Mouse (Mus musculus): ENCODE results near the gene Hspb1.

The Hspb1 gene

DNA sequence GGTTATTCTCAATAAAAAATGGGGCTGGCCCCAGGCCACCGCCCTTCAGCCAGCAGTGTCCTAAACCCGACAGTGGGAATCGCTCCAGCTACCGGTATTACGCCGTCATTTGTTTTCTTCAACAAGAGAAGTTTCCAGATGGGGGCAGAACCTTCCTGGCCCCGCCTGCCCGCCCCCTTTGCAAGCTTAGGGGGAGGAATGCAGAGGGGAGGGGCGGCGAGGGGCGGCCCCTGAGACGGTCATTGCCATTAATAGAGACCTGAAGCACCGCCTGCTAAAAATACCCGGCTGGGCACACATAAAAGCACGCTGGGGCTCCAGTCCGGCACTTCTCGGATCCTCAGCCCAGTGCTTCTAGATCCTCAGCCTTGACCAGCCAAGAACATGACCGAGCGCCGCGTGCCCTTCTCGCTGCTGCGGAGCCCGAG is at the start of gene Hspb1:
Gene Hspb1 (plus strand): TSS at position 245 of the 428 bp plus-strand sequence.
- DNase-seq (ENCODE audit: low read depth, low spot score), result no peak

GRCm38 (mm10) chr5:135841651-135842050 is 46.1 kb upstream of the Hspb1 start:
- peak; percentile 75 for DNase-seq (ENCODE audit: low read depth, low spot score)

DNA sequence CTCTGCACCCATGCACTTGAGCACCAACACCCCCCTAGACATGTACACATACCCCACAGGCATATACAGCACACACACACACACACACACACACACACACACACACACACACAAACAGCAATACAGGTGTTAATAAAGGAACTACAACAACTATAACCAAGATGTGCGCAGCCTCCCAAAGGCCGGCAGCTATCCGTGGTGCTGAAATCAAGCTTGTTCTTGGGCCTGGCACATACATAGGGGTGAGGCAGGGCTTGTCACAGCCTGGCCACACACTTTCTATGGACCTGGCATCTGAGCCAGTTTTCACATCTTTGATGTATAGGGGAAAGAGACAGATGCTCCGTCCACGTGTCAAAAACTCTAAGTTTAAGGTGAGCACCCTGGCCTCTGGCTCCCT is 44.3 kb upstream of the Hspb1 start:
- no peak for DNase-seq (ENCODE audit: low read depth, low spot score)

DNA sequence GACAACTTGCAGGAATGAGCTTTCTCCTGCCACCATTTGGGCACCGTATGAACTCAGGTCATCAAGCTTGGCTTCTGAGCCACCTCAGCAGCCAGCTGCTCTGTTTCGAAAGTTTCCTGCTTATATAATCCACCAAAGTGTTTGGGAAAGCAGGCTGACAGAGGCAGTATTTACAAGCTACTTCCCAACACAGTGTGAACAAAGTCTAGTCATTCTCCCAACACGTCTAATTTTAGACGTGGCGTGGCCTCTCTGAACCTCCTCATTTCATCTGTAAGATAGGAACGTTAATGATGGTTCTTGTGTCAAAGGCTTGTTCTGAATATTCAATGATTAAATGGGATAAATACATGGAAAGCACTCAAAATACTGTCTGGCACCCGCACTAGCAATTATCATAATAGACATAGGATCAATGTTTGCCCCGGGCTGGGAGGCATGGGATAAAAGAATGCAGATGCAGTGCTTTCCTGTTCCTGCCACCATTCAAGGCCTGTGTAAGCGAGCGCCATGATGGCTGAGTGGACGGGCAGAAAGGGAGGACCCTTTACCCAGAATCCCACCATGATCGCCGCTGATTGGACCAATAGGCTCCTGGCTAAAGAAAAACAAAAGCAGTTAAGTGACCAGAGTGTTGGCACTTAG is 41.9 kb upstream of the Hspb1 start:
- DNase-seq (ENCODE audit: low read depth, low spot score), result peak; percentile 79

- DNase-seq (ENCODE audit: low read depth, low spot score), result no peak
Measured at GRCm38 (mm10) chr5:135847460-135847859, 40.3 kb upstream of the Hspb1 start.

DNA sequence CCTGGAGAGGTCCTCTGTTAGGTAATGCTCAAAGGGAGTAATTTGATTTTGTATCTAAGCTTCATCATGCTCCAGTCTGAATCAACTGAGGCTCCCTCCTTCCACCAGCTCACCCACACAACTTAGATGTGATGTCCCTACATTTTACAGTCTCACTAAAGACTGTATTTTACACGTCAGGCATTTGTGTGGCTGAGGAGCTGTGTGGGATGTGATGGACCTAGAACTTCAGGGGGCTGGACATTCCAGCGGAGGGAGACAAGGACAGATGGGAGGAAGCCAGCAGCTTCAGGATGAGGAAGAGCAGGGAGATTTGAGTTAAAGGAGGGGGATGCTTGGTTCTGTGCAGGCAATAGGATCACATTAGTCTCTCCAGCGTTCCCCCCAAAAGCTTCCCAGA is 39.8 kb upstream of the Hspb1 start:
- DNase-seq (ENCODE audit: low read depth, low spot score), result peak; percentile 78

GRCm38 (mm10) chr5:135851024-135851423 is 36.7 kb upstream of the Hspb1 start:
- DNase-seq (ENCODE audit: low read depth, low spot score), result peak; percentile 83

- DNase-seq (ENCODE audit: low read depth, low spot score), result no peak
Measured at GRCm38 (mm10) chr5:135851481-135851880, 36.2 kb upstream of the Hspb1 start.

DNA sequence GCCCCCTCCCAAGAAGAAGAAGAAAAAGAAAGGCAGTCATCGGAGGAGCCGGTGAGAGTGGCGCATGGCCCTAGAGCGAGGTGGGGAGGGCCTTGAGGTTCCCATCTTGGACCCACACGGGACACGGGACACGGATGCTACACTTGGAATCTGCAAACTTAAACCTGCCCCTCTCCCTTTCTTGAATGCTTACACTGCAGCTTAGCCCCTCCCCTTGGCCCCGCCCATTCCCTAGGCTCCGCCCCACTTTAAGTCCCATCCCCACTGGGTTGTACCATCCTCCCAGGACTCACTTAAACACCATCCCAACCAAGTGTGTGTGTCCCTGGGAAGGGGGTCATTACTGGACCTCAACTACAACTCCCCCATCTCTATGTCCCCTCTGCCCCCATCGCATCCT is 35.3 kb upstream of the Hspb1 start:
- no peak for DNase-seq (ENCODE audit: low read depth, low spot score)

DNA sequence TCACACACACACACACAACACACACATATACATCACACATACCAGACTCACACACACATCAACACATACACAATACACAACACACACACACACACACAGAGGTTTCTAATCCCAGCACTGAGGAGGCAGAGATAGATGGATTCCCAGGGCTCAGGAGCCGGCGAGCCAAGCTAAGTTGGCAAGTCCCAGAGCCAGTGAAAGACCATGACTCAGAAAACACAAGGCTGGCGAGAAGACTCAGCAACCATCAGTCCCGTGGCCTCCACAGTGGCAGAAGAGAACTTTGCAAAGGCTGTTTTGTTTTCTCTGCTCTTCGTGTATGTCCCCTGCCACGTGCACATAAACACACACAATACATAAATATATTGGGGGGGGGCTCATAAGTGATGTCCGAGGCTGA is 34.0 kb upstream of the Hspb1 start:
- DNase-seq (ENCODE audit: low read depth, low spot score), result peak; percentile 62

- peak; percentile 91 for DNase-seq (ENCODE audit: low read depth, low spot score)
Measured at GRCm38 (mm10) chr5:135855156-135855555, 32.6 kb upstream of the Hspb1 start.

DNA sequence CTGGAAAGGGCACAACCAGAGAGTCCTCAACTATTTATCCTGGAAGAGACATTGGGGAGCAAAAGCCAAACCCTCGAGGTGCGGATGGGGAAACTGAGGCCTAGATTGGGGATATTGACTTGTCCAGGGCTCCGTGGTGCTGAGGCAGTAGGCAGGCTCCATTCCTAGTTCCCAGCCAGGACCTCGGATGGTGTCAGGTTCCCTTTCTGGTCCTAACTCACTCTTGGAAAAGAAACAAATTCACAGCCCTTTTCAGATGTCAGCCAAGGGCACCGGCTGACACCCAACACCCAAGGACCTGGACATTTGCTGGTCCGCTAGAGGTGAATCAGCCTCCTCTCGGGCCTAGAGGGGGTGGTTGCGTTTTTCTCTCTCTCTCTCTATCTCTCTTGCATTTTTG is 21.1 kb upstream of the Hspb1 start:
- peak; percentile 20 for DNase-seq (ENCODE audit: low read depth, low spot score)

GRCm38 (mm10) chr5:135867637-135868593 is 19.8 kb upstream of the Hspb1 start:
- peak; percentile 49 for DNase-seq (ENCODE audit: low read depth, low spot score)

DNA sequence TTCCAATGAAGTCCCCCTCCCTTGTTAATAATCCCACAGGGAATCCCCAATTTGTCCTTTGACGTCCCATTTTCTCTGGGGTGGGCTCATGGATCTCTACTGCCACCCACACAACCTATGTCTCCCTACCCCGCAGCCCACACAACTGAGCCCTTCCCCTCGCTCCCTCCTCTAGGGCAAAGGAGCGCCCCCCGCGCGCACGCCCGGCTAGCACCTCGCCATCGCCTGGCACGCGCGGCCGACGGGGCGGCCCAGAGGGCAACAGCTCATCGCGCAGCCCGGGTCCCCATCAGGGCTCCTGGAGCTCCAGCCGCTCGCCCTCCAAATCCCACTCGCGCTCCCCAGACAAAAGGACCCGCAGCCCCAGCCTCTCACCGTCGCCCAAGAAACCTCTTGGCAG is 19.1 kb upstream of the Hspb1 start:
- DNase-seq (ENCODE audit: low read depth, low spot score), result no peak

DNA sequence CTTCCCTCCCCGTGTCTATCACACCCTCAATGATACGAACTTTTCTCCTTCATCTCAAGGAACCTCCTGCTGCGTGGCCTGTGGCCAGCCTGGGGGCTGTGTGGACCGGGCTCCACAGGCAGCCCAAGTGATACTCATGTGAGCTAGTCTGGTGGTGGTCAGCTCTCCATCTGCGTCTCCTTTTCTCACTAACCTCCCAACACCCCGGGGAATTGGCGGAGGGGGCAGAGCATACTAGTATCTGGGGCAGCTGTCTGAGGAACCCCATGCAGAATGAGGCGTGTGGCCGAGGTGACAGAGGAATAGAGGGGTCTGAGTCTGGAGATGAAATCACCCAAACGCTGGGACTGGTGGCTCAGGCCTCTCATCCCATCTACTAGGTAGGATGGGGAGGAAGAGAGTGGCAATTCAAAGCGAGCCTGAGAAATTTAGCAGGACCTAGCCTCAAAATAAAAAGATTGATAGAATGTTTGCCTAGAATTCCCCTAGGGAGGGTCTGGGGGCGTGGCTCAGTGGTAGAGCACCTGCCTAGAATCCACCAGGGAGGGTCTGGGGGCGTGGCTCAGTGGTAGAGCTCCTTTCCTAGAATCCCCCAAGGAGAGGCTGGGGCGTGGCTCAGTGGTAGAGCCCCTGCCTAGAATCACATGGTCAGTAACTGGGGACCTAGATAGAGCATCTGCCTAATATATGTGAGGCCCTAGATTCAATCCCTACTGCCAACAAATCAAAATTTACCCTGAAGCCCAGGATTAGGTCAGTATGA is 17.9 kb upstream of the Hspb1 start:
- no peak for DNase-seq (ENCODE audit: low read depth, low spot score)

DNA sequence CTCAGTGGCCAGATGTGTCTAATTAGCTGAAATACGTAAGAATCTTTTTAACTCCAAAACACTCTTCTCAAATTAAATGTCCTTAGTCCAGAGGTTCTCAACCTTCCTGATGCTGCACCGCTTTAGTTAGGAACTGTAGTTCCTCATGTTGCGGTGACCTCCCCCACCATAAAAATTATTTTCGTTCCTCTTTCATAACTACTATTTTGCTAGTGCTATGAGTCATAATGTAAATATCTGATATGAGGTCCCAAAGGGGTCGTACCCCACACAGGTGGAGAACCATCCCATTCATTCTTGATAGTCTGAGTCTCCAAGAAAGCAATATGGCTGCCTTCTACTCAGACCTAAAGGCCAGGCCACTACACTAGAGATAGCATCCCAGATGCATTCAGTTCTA is 17.2 kb upstream of the Hspb1 start:
- no peak for DNase-seq (ENCODE audit: low read depth, low spot score)

DNA sequence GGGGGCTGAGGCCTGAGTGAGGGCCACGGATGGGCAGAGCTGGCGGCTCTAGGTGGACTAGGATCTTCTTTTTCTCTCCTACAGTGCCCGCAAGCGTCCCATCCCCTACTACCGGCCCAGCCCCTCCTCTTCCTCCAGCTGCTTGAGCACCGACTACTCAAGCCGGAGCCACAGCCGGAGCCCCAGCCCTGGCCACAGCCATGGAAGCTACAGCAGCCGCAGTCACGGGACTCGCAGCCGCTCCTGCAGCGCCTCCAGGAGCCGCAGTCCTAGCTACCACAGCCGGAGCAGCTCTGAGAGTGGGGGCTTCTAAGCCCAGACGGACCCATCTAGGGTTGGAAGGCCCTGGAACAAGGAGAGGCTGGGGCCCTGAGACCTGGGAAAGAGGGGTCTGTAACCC is 14.7 kb upstream of the Hspb1 start:
- no peak for DNase-seq (ENCODE audit: low read depth, low spot score)

- DNase-seq (ENCODE audit: low read depth, low spot score), result no peak
Measured at GRCm38 (mm10) chr5:135873753-135874152, 14.0 kb upstream of the Hspb1 start.

GRCm38 (mm10) chr5:135877180-135877579 is 10.5 kb upstream of the Hspb1 start:
- DNase-seq (ENCODE audit: low read depth, low spot score), result peak; percentile 82

DNA sequence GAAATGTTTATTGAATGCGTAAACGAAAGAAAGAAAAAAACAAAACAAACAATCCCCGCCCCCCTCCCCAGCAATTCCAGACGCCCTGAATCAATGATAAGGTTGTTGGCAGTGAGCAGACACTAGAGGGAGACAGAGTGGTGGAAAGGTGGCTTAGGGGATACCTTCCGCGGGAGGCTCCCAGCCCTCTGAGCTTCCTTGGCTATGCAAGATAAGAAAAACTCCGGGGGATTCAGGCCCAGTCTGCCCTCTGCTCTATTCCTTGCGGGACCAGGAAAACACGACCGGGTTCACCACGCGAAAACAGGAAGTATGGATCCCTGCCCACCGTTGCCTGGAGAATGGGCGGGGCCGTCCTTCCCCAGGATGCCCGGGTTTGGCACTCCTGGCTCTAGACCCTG is 9.9 kb upstream of the Hspb1 start:
- peak; percentile 83 for DNase-seq (ENCODE audit: low read depth, low spot score)

DNA sequence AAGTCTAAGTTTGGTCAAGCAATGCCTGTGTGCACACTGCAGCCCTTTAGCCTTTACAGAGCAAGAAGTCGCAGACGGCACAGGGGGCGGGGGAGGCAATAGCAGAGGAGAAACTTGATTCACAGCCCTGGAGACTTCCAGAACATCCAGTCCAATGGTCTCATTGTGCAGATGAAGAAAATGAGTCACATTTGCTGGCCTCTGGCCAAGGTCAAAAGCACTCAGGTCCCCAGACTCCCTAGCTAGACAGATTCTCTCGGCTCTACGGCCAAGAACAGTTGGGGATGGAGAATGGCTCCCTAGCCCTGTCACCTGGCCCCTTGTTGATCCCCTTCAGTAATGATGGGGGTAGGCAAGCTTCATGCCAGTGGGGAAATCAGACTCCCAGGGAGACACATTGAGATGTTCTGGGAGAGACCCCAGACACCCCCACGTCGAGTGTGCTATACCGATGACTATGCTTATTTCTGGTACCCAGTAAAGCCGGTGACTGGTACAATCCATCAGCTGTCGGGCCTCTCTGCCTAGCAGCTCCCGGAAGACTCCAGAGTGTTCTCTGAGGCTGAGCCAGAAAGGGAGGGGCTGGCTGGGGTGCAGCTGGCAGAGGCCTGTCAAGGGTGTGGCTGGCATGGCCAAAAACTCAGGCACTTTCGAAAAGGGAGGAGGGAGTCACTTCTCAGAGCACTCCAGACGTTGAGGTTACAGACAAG is 8.1 kb upstream of the Hspb1 start:
- DNase-seq (ENCODE audit: low read depth, low spot score), result peak; percentile 71

Data from brain, adult 2 months (tissue).